10 mouse cellular contexts compared by ENCODE assay signal in genomic region chr11:68902047-68902364, GRCm38 (mm10). TPM values are rescaled to one million over a fixed set of nuclear protein-coding genes. Genes with fewer than 3 reads are reported as not detected.
DNase-seq lines count a peak whose midpoint lies in the region; ATAC-seq and TF ChIP-seq lines count a peak whose summit lies in the region.
"Had no signal": no experiment of that assay in that cellular context is flagged by ENCODE, and none has a peak within 500 bp of the region (broad histone marks: within the 10 kb centered on the region; RNA-seq: fewer than 3 reads in every experiment).

No protein-coding gene starts in this region.

- no peak for DNase-seq in gastrocnemius, adult 2 months
- DNase-seq in gastrocnemius, adult 8-10 months (ENCODE audit: low spot score in 2 of 2), result no peak
- no peak for DNase-seq in testis, postnatal 10 days (ENCODE audit: low spot score)
- DNase-seq in testis, postnatal 14 days (ENCODE audit: low spot score), result no peak
- DNase-seq in adrenal gland, postnatal 10 days, result no peak

- TF ChIP-seq CTCF in gastrocnemius, adult 2 months (IDR thresholded peaks at IDR 0.05), result no peak
- no peak for TF ChIP-seq CTCF in testis, adult 2 months (IDR thresholded peaks at IDR 0.05; ENCODE audit: control insufficient read depth, insufficient read depth, insufficient replicate concordance, low read depth, low read length)

- peaks cover 5% of the 10 kb centered on the region for H3K36me3 ChIP-seq in testis, adult 2 months (ENCODE audit: control insufficient read depth, insufficient read depth, low read length)
- H3K36me3 ChIP-seq in limb, embryonic 15.5 days, result peaks cover 40% of the 10 kb centered on the region
- peaks cover 21% of the 10 kb centered on the region for H3K36me3 ChIP-seq in stomach, embryonic 16.5 days (ENCODE audit: control insufficient read depth, insufficient read depth, low read length)

- intact Hi-C loops in gastrocnemius, adult 2 months (cut with DNase I), result loop anchor here (5.0 kb wide), 1 partner anchor 135 kb away; no protein-coding TSS in a partner anchor

- H3K4me2 ChIP-seq in limb, embryonic 15.5 days, result peak overlapping the region; percentile 49
- H3K4me2 ChIP-seq in stomach, embryonic 16.5 days (ENCODE audit: low read depth, low read length), result peak overlapping the region; percentile 65

- no peak for ATAC-seq in limb, embryonic 15.5 days (ENCODE audit: insufficient number of reproducible peaks, low FRiP score, low TSS enrichment, low read depth)
- no peak for ATAC-seq in stomach, embryonic 16.5 days (ENCODE audit: insufficient read depth, low FRiP score)

- peak overlapping the region; percentile 93 for H3K27ac ChIP-seq in gastrocnemius, adult 2 months
- peak overlapping the region; percentile 88 for H3K27ac ChIP-seq in testis, adult 2 months (ENCODE audit: control insufficient read depth, insufficient read depth, low read depth, low read length)
- H3K27ac ChIP-seq in limb, embryonic 15.5 days, result peak overlapping the region; percentile 96
- H3K27ac ChIP-seq in stomach, embryonic 16.5 days (ENCODE audit: low read length), result peak overlapping the region; percentile 91

- WGBS in limb, embryonic 15.5 days, result under 1% methylated on average over 10 of the region's 10 CpGs
- WGBS in stomach, embryonic 16.5 days, result 0% methylated on average over 10 of the region's 10 CpGs

- no peaks in the 10 kb centered on the region for H3K27me3 ChIP-seq in testis, adult 2 months (ENCODE audit: control insufficient read depth, insufficient read depth, low read length)
- H3K27me3 ChIP-seq in limb, embryonic 15.5 days, result peaks cover 5% of the 10 kb centered on the region; the same call in 1 of the 2 replicates
- H3K27me3 ChIP-seq in stomach, embryonic 16.5 days (ENCODE audit: control insufficient read depth, insufficient read depth, low read length), result no peaks in the 10 kb centered on the region

- TF ChIP-seq POLR2A in testis, adult 2 months (IDR thresholded peaks at IDR 0.05; ENCODE audit: control insufficient read depth, low read depth, low read length), result no peak

- peak overlapping the region; percentile 95 for H3K9ac ChIP-seq in limb, embryonic 15.5 days
- H3K9ac ChIP-seq in stomach, embryonic 16.5 days (ENCODE audit: low read length), result peak overlapping the region; percentile 99

- peaks cover 2% of the 10 kb centered on the region; the same call in 1 of the 2 replicates for H3K4me1 ChIP-seq in testis, adult 2 months (ENCODE audit: control insufficient read depth, insufficient read depth, low read length)
- H3K4me1 ChIP-seq in limb, embryonic 15.5 days, result peaks cover 20% of the 10 kb centered on the region
- H3K4me1 ChIP-seq in stomach, embryonic 16.5 days (ENCODE audit: control insufficient read depth, insufficient read depth, low read length), result peaks cover 4% of the 10 kb centered on the region

- H3K9me3 ChIP-seq in limb, embryonic 15.5 days, result no peaks in the 10 kb centered on the region
- no peaks in the 10 kb centered on the region for H3K9me3 ChIP-seq in stomach, embryonic 16.5 days (replicated peaks; ENCODE audit: control insufficient read depth, low read length)

- peak overlapping the region; percentile 80 for H3K4me3 ChIP-seq in gastrocnemius, adult 2 months
- H3K4me3 ChIP-seq in testis, adult 2 months (ENCODE audit: control insufficient read depth, low read depth, low read length), result peak overlapping the region; percentile 99
- peak overlapping the region; percentile 80 for H3K4me3 ChIP-seq in limb, embryonic 15.5 days
- peak overlapping the region; percentile 99 for H3K4me3 ChIP-seq in stomach, embryonic 16.5 days (replicated peaks; ENCODE audit: low read length)

RNA-seq across cellular contexts. Expression of gene Rpl26, which starts 0.6 kb away (rescaled TPM):
- 100 to 1,000 TPM; 606 to 729 TPM for total RNA-seq in gastrocnemius, adult 2 months (2021)
- total RNA-seq in gastrocnemius, adult 8-10 months (2022), result 100 to 1,000 TPM; 671 to 819 (median 724) TPM
- polyA plus RNA-seq in testis, adult 2 months (2012; rRNA removed), result 938 and 997 TPM in 2 replicates
- polyA plus RNA-seq in limb, embryonic 15.5 days (2015; fragmentation: Nextera tagmentation; extraction: Ambion mirVana), result 838 and 986 TPM in 2 replicates
- polyA plus RNA-seq in stomach, embryonic 16.5 days (2015; fragmentation: Nextera tagmentation; extraction: Ambion mirVana), result 885 and 932 TPM in 2 replicates
- total RNA-seq in adrenal gland, postnatal 10 days (2021), result 1,000 to 10,000 TPM; 1,288 to 1,295 TPM

RNA-seq across cellular contexts. Expression of gene Rnf222, which starts 13.7 kb away (rescaled TPM):
- total RNA-seq in gastrocnemius, adult 2 months (2021), result not detected
- total RNA-seq in gastrocnemius, adult 8-10 months (2022), result under 1 TPM in 1 of 4 experiments, not detected in 3; 0.10 TPM
- polyA plus RNA-seq in testis, adult 2 months (2012; rRNA removed), result 1.1 TPM in 2 replicates
- polyA plus RNA-seq in limb, embryonic 15.5 days (2015; fragmentation: Nextera tagmentation; extraction: Ambion mirVana), result 4.2 and 5.1 TPM in 2 replicates
- 1.7 and 2.9 TPM in 2 replicates for polyA plus RNA-seq in stomach, embryonic 16.5 days (2015; fragmentation: Nextera tagmentation; extraction: Ambion mirVana)
- total RNA-seq in adrenal gland, postnatal 10 days (2021), result under 1 TPM; 0.09 to 0.12 TPM
- total RNA-seq: neutrophil, adult 5-6 weeks had no signal

RNA-seq across cellular contexts. Expression of gene Odf4, which starts 24.9 kb away (rescaled TPM):
- not detected for total RNA-seq in gastrocnemius, adult 2 months (2021)
- total RNA-seq in gastrocnemius, adult 8-10 months (2022), result not detected
- polyA plus RNA-seq in testis, adult 2 months (2012; rRNA removed), result 506 and 512 TPM in 2 replicates
- polyA plus RNA-seq in limb, embryonic 15.5 days (2015; fragmentation: Nextera tagmentation; extraction: Ambion mirVana), result not detected in 2 replicates
- polyA plus RNA-seq in stomach, embryonic 16.5 days (2015; fragmentation: Nextera tagmentation; extraction: Ambion mirVana), result 0.30 TPM in 1 of 2 replicates, not detected in the other
- total RNA-seq in adrenal gland, postnatal 10 days (2021), result under 1 TPM; 0.27 to 0.60 TPM
- total RNA-seq: common myeloid progenitor, adult 5-6 weeks; neutrophil, adult 5-6 weeks had no signal

RNA-seq across cellular contexts. Expression of gene Ndel1, which starts 30.3 kb away (rescaled TPM):
- total RNA-seq in gastrocnemius, adult 2 months (2021), result 10 to 100 TPM; 82.3 to 82.4 TPM
- 10 to 100 TPM; 70.5 to 96.6 (median 85.7) TPM for total RNA-seq in gastrocnemius, adult 8-10 months (2022)
- polyA plus RNA-seq in testis, adult 2 months (2012; rRNA removed), result 73.8 and 80.3 TPM in 2 replicates
- polyA plus RNA-seq in limb, embryonic 15.5 days (2015; fragmentation: Nextera tagmentation; extraction: Ambion mirVana), result 124 and 128 TPM in 2 replicates
- 82.4 and 83.5 TPM in 2 replicates for polyA plus RNA-seq in stomach, embryonic 16.5 days (2015; fragmentation: Nextera tagmentation; extraction: Ambion mirVana)
- 10 to 100 TPM; 57.2 to 72.8 TPM for total RNA-seq in adrenal gland, postnatal 10 days (2021)

RNA-seq across cellular contexts. Expression of gene Arhgef15, which starts 55.3 kb away (rescaled TPM):
- total RNA-seq in gastrocnemius, adult 2 months (2021), result 1 to 10 TPM; 5.9 to 9.7 TPM
- total RNA-seq in gastrocnemius, adult 8-10 months (2022), result 1 to 10 TPM; 5.3 to 8.1 (median 6.6) TPM
- polyA plus RNA-seq in testis, adult 2 months (2012; rRNA removed), result 3.7 and 3.8 TPM in 2 replicates
- 7.8 and 8.8 TPM in 2 replicates for polyA plus RNA-seq in limb, embryonic 15.5 days (2015; fragmentation: Nextera tagmentation; extraction: Ambion mirVana)
- polyA plus RNA-seq in stomach, embryonic 16.5 days (2015; fragmentation: Nextera tagmentation; extraction: Ambion mirVana), result 9.6 and 10.3 TPM in 2 replicates
- 10 to 100 TPM; 25.4 to 35.9 TPM for total RNA-seq in adrenal gland, postnatal 10 days (2021)
- total RNA-seq: neutrophil, adult 5-6 weeks had no signal
